Mouse (Mus musculus): ENCODE results near the gene Pygo2. TPM values are rescaled to one million over a fixed set of nuclear protein-coding genes. Genes with fewer than 3 reads are reported as not detected.

The Pygo2 gene
- polyA plus RNA-seq, 1 experiment = 4.6 TPM

- Histone ChIP-seq H3K4me1 (ENCODE audit: control insufficient read depth, insufficient read depth, insufficient read length, low read length) (peaks cover 16% of the 10 kb centered on the region), H3K27ac (replicated peaks; ENCODE audit: low read depth, low read length) (peak overlapping the region; percentile 91), H3K4me3 (ENCODE audit: insufficient read depth, low read depth, low read length) (no peak overlapping the region)
Measured at GRCm38 (mm10) chr3:89388901-89389740, 40.9 kb upstream of the Pygo2 start.

DNA sequence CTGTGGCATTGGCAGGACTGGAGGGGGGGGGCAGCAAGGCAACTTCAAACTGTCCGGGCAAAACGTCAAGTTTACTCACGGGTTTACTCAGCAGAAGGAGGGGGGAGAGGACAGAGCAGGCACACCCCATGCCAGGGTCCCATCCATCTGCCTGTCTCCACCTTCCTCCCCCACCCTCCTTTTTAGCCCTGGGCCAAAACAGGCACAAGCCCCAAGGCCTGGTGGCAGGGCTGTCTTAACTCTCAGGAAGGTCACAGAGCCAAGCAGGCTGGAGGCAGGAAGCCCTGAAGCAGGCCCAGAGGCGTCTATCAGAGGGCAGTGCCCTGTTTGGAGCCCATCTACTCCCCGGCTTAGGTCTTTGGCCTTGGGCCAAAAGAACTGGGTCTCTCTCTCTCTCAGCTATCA lies 39.9 kb upstream of the Pygo2 start:
- H3K4me1 ChIP-seq (ENCODE audit: control insufficient read depth, insufficient read depth, insufficient read length, low read length) = peaks cover 11% of the 10 kb centered on the region
- peak overlapping the region; percentile 85 for H3K27ac ChIP-seq (replicated peaks; ENCODE audit: low read depth, low read length)
- H3K4me3 ChIP-seq (ENCODE audit: insufficient read depth, low read depth, low read length) = peak overlapping the region; percentile 35; the same call in 1 of the 2 replicates

GRCm38 (mm10) chr3:89390699-89391662 lies 39.0 kb upstream of the Pygo2 start:
- H3K27ac ChIP-seq (replicated peaks; ENCODE audit: low read depth, low read length) = peak overlapping the region; percentile 93
- H3K4me1 ChIP-seq (ENCODE audit: control insufficient read depth, insufficient read depth, insufficient read length, low read length) = peaks cover 11% of the 10 kb centered on the region
- peak overlapping the region; percentile 82 for H3K4me3 ChIP-seq (ENCODE audit: insufficient read depth, low read depth, low read length)

- Histone ChIP-seq H3K4me1 (ENCODE audit: control insufficient read depth, insufficient read depth, insufficient read length, low read length) (peaks cover 11% of the 10 kb centered on the region), H3K27ac (replicated peaks; ENCODE audit: low read depth, low read length) (peak overlapping the region; percentile 93), H3K4me3 (ENCODE audit: insufficient read depth, low read depth, low read length) (peak overlapping the region; percentile 82)
Measured at GRCm38 (mm10) chr3:89391663-89392511, 38.1 kb upstream of the Pygo2 start.

DNA sequence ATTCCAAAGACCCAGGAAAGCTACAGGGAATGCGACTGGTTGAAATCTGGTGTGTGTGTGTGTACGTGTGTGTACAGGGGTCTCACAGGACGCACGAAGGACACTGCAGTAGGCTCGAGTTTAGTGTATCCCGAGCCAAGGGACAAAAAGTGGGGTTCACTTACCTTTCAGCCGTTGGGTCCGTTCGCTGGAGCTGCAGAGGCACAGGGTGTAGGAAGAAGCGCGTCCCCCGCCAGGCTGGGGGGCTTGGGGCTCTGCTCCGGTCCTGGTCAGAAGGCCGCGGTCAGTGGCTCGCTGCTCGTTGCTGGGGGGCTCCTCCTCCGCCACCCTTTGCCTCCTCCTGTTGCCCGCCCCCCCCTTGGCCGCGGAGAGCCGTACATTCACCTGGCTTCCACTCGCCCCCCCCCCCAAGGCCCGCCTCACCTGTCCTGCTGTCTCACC lies 37.1 kb upstream of the Pygo2 start:
- Histone ChIP-seq H3K4me3 (ENCODE audit: insufficient read depth, low read depth, low read length) (peak overlapping the region; percentile 78), H3K4me1 (ENCODE audit: control insufficient read depth, insufficient read depth, insufficient read length, low read length) (peaks cover 11% of the 10 kb centered on the region; the same call in 1 of the 2 replicates), H3K27ac (replicated peaks; ENCODE audit: low read depth, low read length) (peak overlapping the region; percentile 76)

- Histone ChIP-seq H3K4me1 (ENCODE audit: control insufficient read depth, insufficient read depth, insufficient read length, low read length) (peaks cover 9% of the 10 kb centered on the region; the same call in 1 of the 2 replicates), H3K27ac (replicated peaks; ENCODE audit: low read depth, low read length) (peak overlapping the region; percentile 96), H3K4me3 (ENCODE audit: insufficient read depth, low read depth, low read length) (peak overlapping the region; percentile 82)
Measured at GRCm38 (mm10) chr3:89393605-89394004, 36.4 kb upstream of the Pygo2 start.

DNA sequence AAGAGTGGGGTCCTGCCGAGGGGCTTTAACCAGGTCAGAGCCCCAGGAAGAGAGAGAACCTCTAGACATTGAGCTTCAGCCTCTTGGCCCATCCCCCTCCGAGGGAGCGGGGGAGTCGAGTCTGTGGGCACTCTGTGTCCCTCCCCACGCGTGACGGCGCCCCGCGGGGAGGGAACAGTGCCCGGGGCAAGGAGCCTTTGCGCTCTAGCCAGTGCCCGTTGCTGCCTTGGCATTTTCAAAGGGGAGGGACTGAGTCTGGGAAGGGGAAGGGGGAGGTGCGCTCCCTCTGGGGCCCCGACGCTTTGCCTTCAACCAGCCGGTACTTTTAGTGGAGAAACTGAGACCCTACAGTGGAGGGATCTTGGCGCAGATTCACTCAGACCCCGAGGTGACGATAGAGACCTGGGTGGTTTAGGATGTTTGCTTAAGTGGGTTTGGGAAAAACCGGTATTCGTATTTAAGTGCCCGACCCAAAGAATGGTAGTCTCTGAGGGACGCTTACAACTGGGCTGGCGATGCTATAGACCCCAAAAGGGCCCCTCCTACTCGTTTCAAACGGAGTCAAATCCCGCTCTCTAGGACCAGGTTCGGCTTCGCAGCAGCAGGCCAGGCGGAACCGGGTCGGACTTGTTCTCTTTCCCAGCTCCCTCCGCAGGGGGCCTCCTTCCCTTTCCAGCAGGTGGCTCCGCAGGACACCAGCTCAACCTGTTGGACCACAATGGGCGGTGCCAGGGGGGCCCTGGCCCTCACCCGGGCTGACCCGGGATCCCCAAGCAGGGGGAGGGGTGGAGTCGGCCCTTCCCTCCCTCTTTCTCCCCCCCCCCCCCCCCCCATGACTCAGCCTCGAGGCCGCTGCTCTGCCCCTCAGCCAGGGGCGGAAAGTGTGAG lies 35.8 kb upstream of the Pygo2 start, which contains the start of gene Zbtb7b:
Gene Zbtb7b (minus strand): TSS at position 771 of the 888 bp plus-strand sequence.
- Histone ChIP-seq H3K4me1 (ENCODE audit: control insufficient read depth, insufficient read depth, insufficient read length, low read length) (peaks cover 7% of the 10 kb centered on the region; the same call in 1 of the 2 replicates), H3K27ac (replicated peaks; ENCODE audit: low read depth, low read length) (peak within 1 kb of the TSS; percentile 92), H3K4me3 (ENCODE audit: insufficient read depth, low read depth, low read length) (peak within 1 kb of the TSS; percentile 70)

DNA sequence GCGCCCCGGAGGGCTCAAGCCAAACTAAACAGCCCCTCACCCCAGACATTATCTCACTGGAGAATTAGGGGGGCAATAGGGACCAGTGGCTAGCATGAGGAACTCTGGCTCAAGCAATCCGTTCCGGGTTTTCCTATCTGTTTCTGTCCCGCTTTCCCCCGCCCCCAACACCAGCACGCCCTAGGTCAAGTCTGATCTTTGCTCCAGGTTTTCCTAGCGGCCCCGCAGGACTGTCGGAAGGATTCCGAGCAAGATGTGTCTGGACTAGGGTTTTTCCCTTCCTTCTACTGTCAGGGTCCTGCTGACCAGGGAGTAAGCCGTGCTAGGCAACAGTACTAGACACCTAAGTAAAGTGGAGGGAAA lies 35.1 kb upstream of the Pygo2 start:
- H3K27ac ChIP-seq (replicated peaks; ENCODE audit: low read depth, low read length) = peak overlapping the region; percentile 92
- H3K4me3 ChIP-seq (ENCODE audit: insufficient read depth, low read depth, low read length) = peak overlapping the region; percentile 70
- H3K4me1 ChIP-seq (ENCODE audit: control insufficient read depth, insufficient read depth, insufficient read length, low read length) = peaks cover 1% of the 10 kb centered on the region; the same call in 1 of the 2 replicates

GRCm38 (mm10) chr3:89395419-89395805 lies 34.6 kb upstream of the Pygo2 start:
- H3K4me3 ChIP-seq (ENCODE audit: insufficient read depth, low read depth, low read length) = peak overlapping the region; percentile 70
- H3K27ac ChIP-seq (replicated peaks; ENCODE audit: low read depth, low read length) = peak overlapping the region; percentile 92
- H3K4me1 ChIP-seq (ENCODE audit: control insufficient read depth, insufficient read depth, insufficient read length, low read length) = no peaks in the 10 kb centered on the region

- Histone ChIP-seq H3K4me3 (ENCODE audit: insufficient read depth, low read depth, low read length) (peak overlapping the region; percentile 70), H3K27ac (replicated peaks; ENCODE audit: low read depth, low read length) (no peak overlapping the region; the same call in 1 of the 2 replicates)
Measured at GRCm38 (mm10) chr3:89395806-89396653, 34.0 kb upstream of the Pygo2 start.

GRCm38 (mm10) chr3:89396654-89397005 lies 33.4 kb upstream of the Pygo2 start:
- Histone ChIP-seq H3K4me1 (ENCODE audit: control insufficient read depth, insufficient read depth, insufficient read length, low read length) (no peaks in the 10 kb centered on the region), H3K4me3 (ENCODE audit: insufficient read depth, low read depth, low read length) (peak overlapping the region; percentile 13; the same call in 1 of the 2 replicates), H3K27ac (replicated peaks; ENCODE audit: low read depth, low read length) (peak overlapping the region; percentile 16; the same call in 1 of the 2 replicates)

More at GRCm38 (mm10) chr3:89395806-89396653, 34.0 kb upstream of the Pygo2 start:
- no peaks in the 10 kb centered on the region for H3K4me1 ChIP-seq (ENCODE audit: control insufficient read depth, insufficient read depth, insufficient read length, low read length)

DNA sequence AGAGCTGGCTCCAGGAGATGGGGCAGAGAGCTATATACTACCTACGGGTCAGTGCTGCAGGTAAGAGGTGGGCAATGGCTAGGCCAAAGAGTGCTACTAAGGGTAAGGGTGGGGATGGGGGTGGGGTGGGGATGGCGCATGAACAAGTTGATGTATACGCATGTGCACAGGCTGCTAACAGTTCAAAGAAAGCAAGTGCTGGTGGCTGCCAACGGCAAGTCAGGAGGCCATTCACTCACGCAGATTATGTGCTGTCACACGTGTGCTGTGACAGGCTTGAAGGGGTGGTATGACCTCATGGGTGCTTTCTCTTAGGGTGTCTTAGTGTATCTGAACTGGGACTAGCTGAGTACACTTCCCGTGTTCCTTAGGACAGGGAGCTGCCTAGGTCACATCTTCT lies 28.7 kb upstream of the Pygo2 start:
- H3K4me1 ChIP-seq (ENCODE audit: control insufficient read depth, insufficient read depth, insufficient read length, low read length) = no peaks in the 10 kb centered on the region
- H3K4me3 ChIP-seq (ENCODE audit: insufficient read depth, low read depth, low read length) = no peak overlapping the region
- H3K27ac ChIP-seq (replicated peaks; ENCODE audit: low read depth, low read length) = no peak overlapping the region

- no peak within 1 kb of the TSS for H3K4me3 ChIP-seq (ENCODE audit: insufficient read depth, low read depth, low read length)
- H3K27ac ChIP-seq (replicated peaks; ENCODE audit: low read depth, low read length) = no peak within 1 kb of the TSS
- H3K4me1 ChIP-seq (ENCODE audit: control insufficient read depth, insufficient read depth, insufficient read length, low read length) = peaks cover 4% of the 10 kb centered on the region; the same call in 1 of the 2 replicates
Measured at GRCm38 (mm10) chr3:89402693-89403092, 27.3 kb upstream of the Pygo2 start, which contains the start of gene Lenep. TSS of gene Lenep (minus strand) at chr3:89402793.

Data from brown adipose tissue, adult 24 weeks (tissue).